Mouse (Mus musculus): ENCODE measurements at regions not wholly inside any gene's neighbourhood (a gene's known extent, or its start where the extent isn't known, plus 50 kb on each side); places are given as distances from the start of the nearest gene placed in this dataset.
"Not testable (repeated sequence)": the region's sequence is repeated elsewhere in the genome, so short reads cannot be mapped to it uniquely, and the experiment has no call there.

- Histone ChIP-seq H3K9ac (no peak overlapping the region), H3K27ac (no peak overlapping the region), H3K27me3 (no peaks in the 10 kb centered on the region), H3K4me2 (no peak overlapping the region), H3K9me3 (replicated peaks) (no peaks in the 10 kb centered on the region), H3K36me3 (ENCODE audit: poor library complexity, severe bottlenecking) (no peaks in the 10 kb centered on the region), H3K4me3 (no peak overlapping the region), H3K4me1 (no peaks in the 10 kb centered on the region)
- no peak for ATAC-seq
- WGBS: 95% methylated on average over 13 of the region's 13 CpGs
Observed at GRCm38 (mm10) chr3:34709553-34709952, 59.3 kb downstream of the Sox2 start.

- not testable (repeated sequence) for H3K27me3 ChIP-seq; H3K9me3 ChIP-seq (replicated peaks); H3K4me2 ChIP-seq; ATAC-seq; H3K9ac ChIP-seq; H3K4me1 ChIP-seq; H3K27ac ChIP-seq; H3K36me3 ChIP-seq (ENCODE audit: poor library complexity, severe bottlenecking); H3K4me3 ChIP-seq
- WGBS: 92% methylated on average over 7 of the region's 7 CpGs
Observed at GRCm38 (mm10) chr3:34712137-34712536, 61.9 kb downstream of the Sox2 start.

GRCm38 (mm10) chr3:34722506-34722905 is 72.3 kb downstream of the Sox2 start:
- no peak for ATAC-seq
- 87% methylated on average over 7 of the region's 7 CpGs for WGBS
- H3K27ac ChIP-seq: no peak overlapping the region
- no peaks in the 10 kb centered on the region for H3K36me3 ChIP-seq (ENCODE audit: poor library complexity, severe bottlenecking)
- H3K4me2 ChIP-seq: no peak overlapping the region
- H3K9me3 ChIP-seq (replicated peaks): no peaks in the 10 kb centered on the region; the same call in 1 of the 2 replicates
- no peak overlapping the region for H3K9ac ChIP-seq
- H3K27me3 ChIP-seq: no peaks in the 10 kb centered on the region
- peaks cover 7% of the 10 kb centered on the region; the same call in 1 of the 2 replicates for H3K4me1 ChIP-seq
- H3K4me3 ChIP-seq: no peak overlapping the region

GRCm38 (mm10) chr3:34726955-34727354 is 76.8 kb downstream of the Sox2 start:
- no peaks in the 10 kb centered on the region for H3K27me3 ChIP-seq
- H3K9me3 ChIP-seq (replicated peaks): no peaks in the 10 kb centered on the region; the same call in 1 of the 2 replicates
- ATAC-seq: no peak
- H3K9ac ChIP-seq: no peak overlapping the region
- no peak overlapping the region for H3K4me3 ChIP-seq
- WGBS: 31% methylated on average over 12 of the region's 12 CpGs
- H3K27ac ChIP-seq: no peak overlapping the region
- no peak overlapping the region for H3K4me2 ChIP-seq
- H3K36me3 ChIP-seq (ENCODE audit: poor library complexity, severe bottlenecking): no peaks in the 10 kb centered on the region
- peaks cover 7% of the 10 kb centered on the region; the same call in 1 of the 2 replicates for H3K4me1 ChIP-seq

GRCm38 (mm10) chr3:34728282-34728681 is 78.1 kb downstream of the Sox2 start:
- no peak for ATAC-seq
- Histone ChIP-seq H3K27me3 (no peaks in the 10 kb centered on the region), H3K9me3 (replicated peaks) (no peaks in the 10 kb centered on the region; the same call in 1 of the 2 replicates), H3K36me3 (ENCODE audit: poor library complexity, severe bottlenecking) (no peaks in the 10 kb centered on the region), H3K27ac (no peak overlapping the region), H3K4me3 (no peak overlapping the region), H3K4me2 (no peak overlapping the region), H3K9ac (no peak overlapping the region), H3K4me1 (peaks cover 7% of the 10 kb centered on the region; the same call in 1 of the 2 replicates)

- Histone ChIP-seq H3K36me3 (ENCODE audit: poor library complexity, severe bottlenecking) (no peaks in the 10 kb centered on the region), H3K27ac (no peak overlapping the region), H3K4me3 (no peak overlapping the region), H3K27me3 (no peaks in the 10 kb centered on the region), H3K4me2 (no peak overlapping the region), H3K4me1 (no peaks in the 10 kb centered on the region), H3K9me3 (replicated peaks) (no peaks in the 10 kb centered on the region), H3K9ac (no peak overlapping the region)
- WGBS: 87% methylated on average over 5 of the region's 5 CpGs
- ATAC-seq: no peak
Observed at GRCm38 (mm10) chr3:34734966-34735365, 84.8 kb downstream of the Sox2 start.

- H3K4me3 ChIP-seq: no peak overlapping the region
- no peak overlapping the region for H3K4me2 ChIP-seq
- no peaks in the 10 kb centered on the region for H3K9me3 ChIP-seq (replicated peaks)
- WGBS: 94% methylated on average over 4 of the region's 4 CpGs
- H3K27me3 ChIP-seq: no peaks in the 10 kb centered on the region
- no peaks in the 10 kb centered on the region for H3K4me1 ChIP-seq
- ATAC-seq: no peak
- no peak overlapping the region for H3K27ac ChIP-seq
- H3K9ac ChIP-seq: no peak overlapping the region
- no peaks in the 10 kb centered on the region for H3K36me3 ChIP-seq (ENCODE audit: poor library complexity, severe bottlenecking)
Observed at GRCm38 (mm10) chr3:34738001-34738400, 87.8 kb downstream of the Sox2 start.

GRCm38 (mm10) chr3:34738938-34739337 is 88.7 kb downstream of the Sox2 start:
- Histone ChIP-seq H3K4me1 (no peaks in the 10 kb centered on the region), H3K36me3 (ENCODE audit: poor library complexity, severe bottlenecking) (no peaks in the 10 kb centered on the region), H3K4me3 (no peak overlapping the region), H3K4me2 (no peak overlapping the region), H3K27me3 (no peaks in the 10 kb centered on the region), H3K27ac (no peak overlapping the region), H3K9ac (no peak overlapping the region), H3K9me3 (replicated peaks) (no peaks in the 10 kb centered on the region)
- ATAC-seq: no peak
- WGBS: 70% methylated on average over 7 of the region's 7 CpGs

GRCm38 (mm10) chr3:34739693-34740092 is 89.5 kb downstream of the Sox2 start:
- H3K27me3 ChIP-seq: no peaks in the 10 kb centered on the region
- 88% methylated on average over 7 of the region's 7 CpGs for WGBS

GRCm38 (mm10) chr3:34740110-34740509 is 89.9 kb downstream of the Sox2 start:
- no peaks in the 10 kb centered on the region for H3K27me3 ChIP-seq
- WGBS: 93% methylated on average over 9 of the region's 9 CpGs
- no peaks in the 10 kb centered on the region for H3K36me3 ChIP-seq (ENCODE audit: poor library complexity, severe bottlenecking)
- no peak for ATAC-seq
- no peak overlapping the region for H3K4me3 ChIP-seq
- H3K27ac ChIP-seq: no peak overlapping the region
- no peaks in the 10 kb centered on the region for H3K9me3 ChIP-seq (replicated peaks)
- no peaks in the 10 kb centered on the region for H3K4me1 ChIP-seq
- H3K9ac ChIP-seq: no peak overlapping the region
- H3K4me2 ChIP-seq: no peak overlapping the region

More at GRCm38 (mm10) chr3:34739693-34740092, 89.5 kb downstream of the Sox2 start:
- Histone ChIP-seq H3K9me3 (replicated peaks) (no peaks in the 10 kb centered on the region), H3K4me2 (no peak overlapping the region), H3K36me3 (ENCODE audit: poor library complexity, severe bottlenecking) (no peaks in the 10 kb centered on the region), H3K4me3 (no peak overlapping the region), H3K27ac (no peak overlapping the region), H3K9ac (no peak overlapping the region), H3K4me1 (no peaks in the 10 kb centered on the region)
- no peak for ATAC-seq

- H3K4me3 ChIP-seq: no peak overlapping the region
- H3K27me3 ChIP-seq: no peaks in the 10 kb centered on the region
- H3K4me1 ChIP-seq: no peaks in the 10 kb centered on the region
- no peak overlapping the region for H3K9ac ChIP-seq
- H3K9me3 ChIP-seq (replicated peaks): no peaks in the 10 kb centered on the region
- WGBS: 73% methylated on average over 5 of the region's 5 CpGs
- H3K36me3 ChIP-seq (ENCODE audit: poor library complexity, severe bottlenecking): no peaks in the 10 kb centered on the region
- no peak overlapping the region for H3K27ac ChIP-seq
- H3K4me2 ChIP-seq: no peak overlapping the region
- ATAC-seq: no peak
Observed at GRCm38 (mm10) chr3:34745181-34745736, 95.1 kb downstream of the Sox2 start.

GRCm38 (mm10) chr3:34747499-34748093 is 97.4 kb downstream of the Sox2 start:
- H3K27me3 ChIP-seq: no peaks in the 10 kb centered on the region

GRCm38 (mm10) chr3:34749989-34750388 is 99.8 kb downstream of the Sox2 start:
- Histone ChIP-seq H3K27me3 (no peaks in the 10 kb centered on the region), H3K4me3 (no peak overlapping the region), H3K27ac (no peak overlapping the region), H3K36me3 (ENCODE audit: poor library complexity, severe bottlenecking) (no peaks in the 10 kb centered on the region), H3K9me3 (replicated peaks) (no peaks in the 10 kb centered on the region), H3K4me2 (no peak overlapping the region), H3K9ac (no peak overlapping the region), H3K4me1 (0 out of 2 replicates have a peak, but pooled peaks cover 3% of the 10 kb centered on the region)
- 64% methylated on average over 7 of the region's 7 CpGs for WGBS
- no peak for ATAC-seq

More at GRCm38 (mm10) chr3:34747499-34748093, 97.4 kb downstream of the Sox2 start:
- ATAC-seq: no peak
- Histone ChIP-seq H3K4me1 (0 out of 2 replicates have a peak, but pooled peaks cover 3% of the 10 kb centered on the region), H3K9me3 (replicated peaks) (no peaks in the 10 kb centered on the region), H3K36me3 (ENCODE audit: poor library complexity, severe bottlenecking) (no peaks in the 10 kb centered on the region), H3K4me2 (no peak overlapping the region), H3K27ac (no peak overlapping the region), H3K4me3 (no peak overlapping the region), H3K9ac (no peak overlapping the region)
- WGBS: 81% methylated on average over 10 of the region's 10 CpGs
